Mouse (Mus musculus): Measurements from ENCODE around the gene Gm21885.

Gm21885 gene

DNA sequence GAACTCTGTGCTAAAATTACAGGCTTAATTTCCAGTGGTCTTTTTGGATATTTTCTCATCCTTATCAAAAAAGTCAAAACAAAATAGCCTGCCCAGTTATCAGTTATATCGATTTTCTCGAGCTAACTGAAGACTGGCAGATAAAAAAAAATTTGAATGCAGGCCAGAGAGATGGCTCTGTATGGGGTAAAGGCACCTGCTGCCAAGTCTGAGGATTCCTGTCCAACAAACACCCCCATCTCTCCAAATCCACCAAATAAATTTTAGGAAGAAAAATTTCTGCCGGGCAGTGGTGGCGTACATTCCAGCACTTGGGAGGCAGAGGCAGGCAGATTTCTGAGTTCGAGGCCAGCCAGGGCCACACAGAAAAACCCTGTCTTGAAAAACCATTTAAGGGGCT is 36.4 kb downstream of the Gm21885 start:
- no peak for DNase-seq (ENCODE audit: low spot score)

DNA sequence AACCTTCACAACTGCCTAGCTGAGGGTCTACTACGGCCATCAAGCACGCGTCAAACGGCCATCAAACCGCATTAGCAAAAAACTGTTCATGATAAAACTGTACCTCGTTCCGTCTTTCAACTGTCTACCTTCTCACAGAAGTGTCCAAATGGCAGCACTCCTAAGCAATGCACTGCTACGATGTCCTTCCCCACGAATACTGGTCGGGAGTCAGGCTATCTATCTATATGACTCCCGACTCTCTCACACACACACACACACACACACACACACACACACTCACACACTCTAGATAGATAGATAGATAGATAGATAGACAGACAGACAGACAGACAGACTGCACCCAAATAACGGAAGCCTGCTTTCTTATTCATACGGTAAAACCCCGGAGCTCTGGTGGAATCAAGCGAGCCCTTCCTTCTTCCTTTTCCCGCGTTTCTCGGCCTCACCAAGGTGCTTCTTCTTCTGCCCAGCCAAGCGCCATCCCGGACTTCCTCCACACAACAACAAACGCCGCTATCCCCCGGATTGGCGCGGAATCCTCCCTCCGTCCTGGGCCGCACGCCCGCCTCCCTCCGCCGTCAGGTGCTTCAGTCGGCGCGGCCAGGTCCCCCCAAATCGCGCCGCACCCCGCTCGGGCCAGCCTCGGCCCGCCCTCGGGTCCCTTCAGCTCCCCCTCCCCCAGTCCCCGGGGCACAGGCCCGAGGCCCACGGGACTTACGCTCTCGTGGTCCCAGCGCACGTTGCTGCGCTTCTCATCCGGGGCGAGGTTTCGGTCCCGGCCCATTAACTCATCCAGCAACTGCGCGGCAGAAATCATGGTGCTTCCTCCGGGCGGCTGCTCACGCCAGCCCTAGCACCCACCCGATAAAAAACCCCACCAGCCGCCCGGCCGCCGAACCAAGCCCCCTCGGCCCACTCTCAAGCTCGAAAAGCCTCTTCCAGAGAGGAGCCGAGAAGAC is 39.6 kb downstream of the Gm21885 start:
- no peak for DNase-seq (ENCODE audit: low spot score)

DNA sequence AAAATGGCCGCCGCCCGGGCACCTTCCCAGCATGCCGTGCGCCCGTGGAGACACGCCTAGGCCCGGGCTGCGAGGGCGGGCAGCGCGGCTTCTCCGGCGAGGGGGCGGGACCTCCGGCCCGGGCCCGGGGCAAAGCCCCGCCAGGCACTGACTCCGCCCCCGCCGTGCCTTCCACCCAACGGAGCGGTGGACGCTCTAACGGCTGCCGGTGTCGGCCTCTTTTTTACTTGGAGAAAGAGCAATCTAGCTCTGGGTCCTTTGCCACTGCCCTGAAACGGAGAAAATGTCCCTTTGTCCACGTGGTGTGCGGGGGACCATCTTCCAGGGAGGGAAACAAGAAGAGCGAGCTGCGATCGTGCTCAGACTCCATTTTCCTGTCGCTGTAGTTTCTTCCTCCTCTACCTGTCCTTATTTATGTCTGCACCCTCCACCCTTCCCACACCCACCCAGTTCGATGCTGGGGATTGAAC is 40.3 kb downstream of the Gm21885 start, which contains the start of gene Luc7l3:
Gene Luc7l3 (minus strand): TSS at position 58 of the 470 bp plus-strand sequence.
- DNase-seq (ENCODE audit: low spot score): peak; percentile 93

DNA sequence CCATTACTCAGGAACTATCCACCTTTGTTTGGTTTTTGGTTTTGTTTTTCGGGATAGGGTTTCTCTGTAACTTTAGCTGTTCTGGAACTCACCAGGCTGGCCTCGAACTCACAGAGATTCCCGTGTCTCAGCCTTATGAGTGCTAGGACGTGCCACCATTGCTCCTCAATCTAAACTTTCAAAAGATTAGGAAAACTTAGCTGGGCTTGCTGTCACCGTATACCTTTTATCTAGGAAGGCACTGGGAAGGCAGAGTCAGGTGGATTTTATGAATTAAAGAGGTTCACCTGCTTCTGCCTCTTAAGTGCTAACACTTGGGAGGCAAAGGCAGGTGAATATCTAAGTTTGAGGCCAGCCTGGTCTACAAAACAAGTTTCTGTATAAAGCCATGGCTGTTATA is 41.0 kb downstream of the Gm21885 start:
- no peak for DNase-seq (ENCODE audit: low spot score)

DNA sequence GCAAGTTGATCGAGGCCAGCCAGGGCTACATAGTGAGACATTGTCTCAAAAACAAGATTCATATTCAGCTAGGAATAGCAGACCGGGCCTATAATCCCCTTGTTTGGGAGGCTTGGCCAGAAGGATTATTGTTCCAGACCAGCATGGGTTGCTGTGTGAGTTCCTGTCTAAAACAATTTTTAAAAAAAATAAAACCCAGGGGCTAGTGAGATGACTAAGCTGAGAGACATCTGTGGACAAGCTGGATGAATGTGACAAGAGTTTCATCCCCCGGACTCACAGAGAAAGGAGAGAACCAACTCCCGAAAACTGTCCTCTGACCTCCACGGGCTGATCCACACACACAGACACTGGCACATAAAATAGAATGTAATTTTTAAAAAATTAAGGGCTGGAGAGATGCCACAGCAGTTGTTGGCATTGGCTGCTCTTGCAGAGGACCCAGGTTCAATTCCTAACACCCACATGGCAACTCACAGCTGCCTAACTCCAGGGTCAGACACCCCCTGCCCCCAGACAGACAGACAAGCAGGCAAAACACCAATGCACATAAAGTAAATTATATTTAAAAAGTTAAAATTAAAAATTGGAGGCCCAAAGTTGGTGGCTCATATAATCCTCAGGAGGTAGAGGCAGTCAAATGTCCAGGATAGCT is 41.7 kb downstream of the Gm21885 start:
- no peak for DNase-seq (ENCODE audit: low spot score)

DNA sequence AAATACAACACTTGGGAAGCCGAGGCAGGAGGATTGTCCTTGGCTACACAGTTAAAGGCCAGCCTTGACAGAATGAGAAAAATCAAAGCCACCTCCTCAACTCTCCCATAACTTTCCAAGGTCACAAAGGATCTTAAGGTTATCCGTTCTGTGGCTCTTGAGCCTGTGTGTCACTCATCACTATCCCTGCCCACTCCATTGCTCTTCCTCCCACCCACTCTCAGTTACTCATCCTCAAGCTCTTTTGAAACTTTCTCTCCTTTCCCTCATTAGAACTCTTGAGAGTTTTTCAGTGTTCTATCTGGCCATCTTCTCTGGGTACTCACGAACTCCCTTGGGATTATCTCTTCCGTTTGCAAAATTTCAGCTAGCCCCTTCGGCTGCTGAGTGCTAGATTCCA is 42.9 kb downstream of the Gm21885 start:
- no peak for DNase-seq (ENCODE audit: low spot score)

DNA sequence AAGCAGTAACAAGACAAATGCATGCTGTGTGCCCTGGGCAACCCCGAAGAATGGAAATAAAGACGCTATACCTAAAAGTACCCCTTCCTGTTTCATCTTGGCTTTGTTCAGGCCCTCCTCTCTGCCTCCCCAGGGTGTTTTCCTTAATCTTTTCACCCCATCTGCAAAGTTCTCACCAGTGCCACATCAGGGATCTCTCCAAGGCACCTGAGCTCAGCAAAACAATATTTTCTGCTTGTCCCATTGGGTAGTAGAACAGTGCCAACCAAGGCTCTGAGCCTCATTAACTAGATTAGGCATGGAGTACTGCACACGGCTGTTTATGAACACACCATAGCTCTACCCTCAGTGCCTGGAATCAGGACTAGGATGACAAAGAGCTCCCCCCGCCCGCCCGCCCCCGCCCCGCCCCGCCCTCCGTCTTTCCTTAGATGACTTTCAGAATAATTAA is 45.3 kb downstream of the Gm21885 start:
- DNase-seq (ENCODE audit: low spot score): peak; percentile 85

DNA sequence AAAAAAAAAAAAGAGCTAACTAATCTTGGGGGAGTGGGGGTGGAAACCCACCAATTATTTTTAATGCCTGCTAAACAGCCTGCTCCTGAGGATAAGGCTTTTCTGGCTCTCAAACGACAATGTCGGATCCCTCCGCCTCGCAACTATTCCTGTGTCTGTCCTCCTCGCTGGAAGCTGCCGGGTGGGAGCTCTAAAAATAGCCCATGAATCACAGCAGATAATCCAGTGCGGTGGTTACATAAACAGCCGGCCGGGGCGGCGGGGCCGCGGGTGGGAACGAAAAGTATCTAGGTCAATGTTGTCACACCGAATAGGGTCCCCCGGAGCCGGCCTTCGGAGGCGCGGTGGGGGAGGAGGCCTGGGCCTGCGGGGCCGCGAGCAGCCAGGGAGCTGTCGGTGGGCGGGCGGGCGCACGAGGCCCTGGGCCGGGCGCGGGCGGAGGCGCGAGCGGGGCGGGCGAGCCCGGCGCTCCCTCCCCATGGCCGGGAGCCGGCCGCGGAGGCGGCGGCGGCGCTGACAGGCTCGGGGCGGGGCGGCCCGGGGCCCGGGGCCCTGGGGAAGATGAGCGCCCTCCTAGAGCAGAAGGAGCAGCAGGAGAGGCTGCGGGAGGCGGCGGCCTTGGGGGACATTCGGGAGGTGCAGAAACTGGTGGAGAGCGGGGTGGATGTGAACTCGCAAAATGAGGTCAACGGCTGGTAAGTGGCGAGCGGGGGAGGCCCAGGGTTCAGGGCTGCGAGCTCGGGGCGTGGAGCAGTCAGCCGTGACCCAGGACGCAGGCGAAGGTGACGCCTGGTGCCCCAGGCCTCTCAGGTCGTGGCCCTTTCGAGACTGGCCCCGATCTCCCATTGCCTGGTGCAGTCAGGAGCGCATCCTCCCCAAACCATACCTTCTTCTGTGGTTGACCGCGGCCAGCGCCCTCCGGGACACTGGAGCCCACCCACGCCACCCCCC is 46.3 kb downstream of the Gm21885 start, which contains the start of gene Ankrd40:
Gene Ankrd40 (plus strand): TSS at position 309 of the 951 bp plus-strand sequence.
- peak; percentile 96 for DNase-seq (ENCODE audit: low spot score)

DNA sequence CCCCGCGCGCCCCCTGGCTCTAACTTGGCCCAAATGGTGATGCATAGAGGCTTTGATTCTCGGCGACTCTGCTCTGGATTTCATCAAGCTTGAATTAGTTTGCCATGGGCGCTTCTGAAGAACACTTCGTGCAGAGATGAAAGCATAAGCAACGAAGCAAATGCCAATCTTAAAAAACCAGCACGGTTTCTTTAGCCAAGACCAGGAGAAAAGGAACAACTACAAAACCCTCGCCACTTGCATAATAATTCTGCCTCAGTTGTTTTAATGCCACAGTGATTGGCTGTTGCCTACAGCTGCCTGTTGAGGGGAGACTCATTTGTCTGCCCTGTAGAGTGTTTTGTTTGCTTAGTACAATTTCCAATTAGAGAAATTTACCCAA is 47.0 kb downstream of the Gm21885 start:
- DNase-seq (ENCODE audit: low spot score): peak; percentile 63

DNA sequence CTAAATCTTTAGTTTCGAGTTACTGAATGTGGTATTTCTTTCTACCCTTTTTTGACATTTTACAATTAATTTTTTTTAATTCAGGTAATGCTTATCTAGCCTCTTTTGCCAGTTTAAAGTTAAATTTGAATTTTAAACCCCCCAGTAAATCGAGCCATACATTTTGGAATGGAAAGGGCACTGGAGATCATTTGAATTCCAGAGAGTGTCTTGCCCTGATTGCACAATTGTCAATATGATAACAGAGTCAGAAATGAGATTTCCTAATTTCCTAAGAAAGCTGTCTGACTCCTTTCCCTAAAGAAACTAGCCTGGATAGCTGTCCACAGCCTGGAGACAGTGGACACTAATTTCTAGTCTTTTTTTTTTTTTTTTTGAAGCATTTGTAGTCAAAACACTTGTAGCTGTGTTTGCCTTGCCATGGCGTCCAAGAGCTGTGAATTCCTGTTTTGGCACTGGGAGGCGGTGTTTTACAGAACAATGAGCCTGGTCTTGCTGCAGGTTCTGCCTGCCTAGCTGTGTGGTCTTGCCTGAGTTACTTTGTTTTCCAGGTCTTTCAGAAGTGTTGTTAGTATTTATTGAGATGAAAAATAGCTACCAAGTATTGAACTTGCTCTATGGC is 47.7 kb downstream of the Gm21885 start:
- DNase-seq (ENCODE audit: low spot score): peak; percentile 73

DNA sequence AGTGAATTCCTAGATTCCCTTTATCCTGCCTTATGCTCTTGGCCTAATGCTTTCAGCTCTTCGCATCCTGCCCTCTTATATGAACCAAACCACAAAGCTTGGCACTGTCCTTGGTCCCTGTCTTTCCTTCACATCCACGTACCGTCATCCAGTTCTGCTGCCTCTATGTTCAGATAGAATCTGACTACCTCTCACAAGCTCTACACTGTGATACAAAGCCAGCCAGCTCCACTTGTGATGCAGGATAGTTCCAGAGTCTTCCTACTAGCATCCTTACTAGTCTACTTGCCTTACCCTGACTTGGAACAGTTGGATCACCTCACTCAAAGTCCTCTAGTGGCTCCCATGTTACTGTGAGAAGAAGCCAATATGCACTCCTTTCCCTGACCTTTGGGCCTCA is 48.5 kb downstream of the Gm21885 start:
- DNase-seq (ENCODE audit: low spot score): no peak

DNA sequence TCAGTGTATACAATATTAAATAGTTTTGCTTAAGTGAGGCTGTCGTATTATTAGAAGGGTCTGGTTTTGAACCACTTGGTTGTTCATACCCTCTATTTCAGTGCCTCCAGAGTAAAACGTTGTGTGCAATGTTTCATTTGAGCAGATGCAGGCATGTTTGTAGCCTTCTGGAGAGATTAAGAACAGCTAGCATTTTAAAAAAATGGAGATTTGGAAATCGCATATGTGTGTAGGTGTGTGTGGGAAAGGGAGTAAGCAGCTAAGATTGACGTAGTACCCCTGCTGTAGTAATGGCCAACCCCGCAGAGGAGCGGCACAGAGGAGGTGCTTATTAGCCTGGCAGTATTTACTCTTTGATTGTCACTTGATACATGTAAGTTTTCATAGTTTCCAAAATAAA is 51.1 kb downstream of the Gm21885 start:
- DNase-seq (ENCODE audit: low spot score): no peak

DNA sequence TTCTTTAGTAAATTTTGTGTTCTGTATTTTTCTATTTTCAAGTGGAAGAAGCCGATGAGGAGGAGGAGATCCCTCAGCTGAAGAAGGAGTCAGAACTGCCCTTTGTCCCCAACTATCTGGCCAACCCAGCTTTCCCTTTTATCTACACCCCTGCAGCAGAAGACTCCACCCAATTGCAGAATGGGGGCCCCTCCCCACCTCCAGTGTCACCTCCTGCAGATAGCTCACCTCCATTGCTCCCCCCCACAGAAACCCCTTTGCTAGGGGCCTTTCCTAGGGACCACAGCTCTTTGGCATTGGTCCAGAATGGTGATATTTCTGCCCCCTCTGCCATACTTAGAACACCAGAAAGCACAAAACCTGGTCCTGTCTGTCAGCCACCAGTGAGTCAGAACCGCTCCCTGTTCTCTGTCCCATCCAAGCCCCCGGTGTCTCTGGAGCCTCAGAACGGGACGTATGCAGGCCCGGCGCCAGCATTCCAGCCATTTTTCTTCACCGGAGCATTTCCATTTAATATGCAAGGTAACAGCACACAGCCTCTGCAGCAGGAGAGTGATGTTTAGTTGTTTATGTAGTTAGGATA is 52.8 kb downstream of the Gm21885 start:
- DNase-seq (ENCODE audit: low spot score): no peak
